Mouse (Mus musculus) testis, postnatal 10 days (tissue): ENCODE data around the gene Inpp5b.

ENCODE experiments used
- DNase-seq: peaks from one replicate; pipeline ENCODE4 v3.0.0; 2021; ENCODE audit warnings: low spot score

Inpp5b gene

DNA sequence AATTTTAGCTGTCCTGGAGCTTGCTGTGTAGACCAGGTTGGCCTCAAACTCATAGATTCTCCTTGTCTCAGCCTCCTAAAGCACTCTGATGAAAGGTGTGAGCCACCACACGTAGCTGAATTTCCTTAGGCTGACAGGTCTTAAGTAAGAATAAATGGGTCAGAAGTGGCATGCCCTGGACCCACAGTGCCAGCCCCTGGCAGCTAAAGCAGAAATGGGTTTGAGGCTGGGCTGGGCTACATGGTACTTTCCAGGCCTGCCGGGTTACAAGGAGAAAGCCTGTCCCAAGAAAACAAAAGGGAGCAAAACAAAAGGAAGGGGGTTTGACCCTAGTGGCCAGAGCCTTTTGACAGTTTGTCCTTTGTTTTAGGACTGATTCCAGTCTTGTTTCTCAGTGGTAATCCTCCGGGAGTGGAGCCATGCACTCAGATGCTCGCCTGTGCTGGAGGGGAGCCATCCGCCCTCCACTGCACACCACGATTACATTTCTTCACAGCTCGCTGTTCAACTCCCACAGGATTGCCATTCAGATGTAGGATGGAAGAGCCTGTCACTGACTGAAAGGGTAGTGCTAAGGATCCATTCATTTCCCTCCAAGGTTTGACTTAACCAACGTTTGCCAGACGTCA is 69.8 kb downstream of the Inpp5b start:
- no peak for DNase-seq

DNA sequence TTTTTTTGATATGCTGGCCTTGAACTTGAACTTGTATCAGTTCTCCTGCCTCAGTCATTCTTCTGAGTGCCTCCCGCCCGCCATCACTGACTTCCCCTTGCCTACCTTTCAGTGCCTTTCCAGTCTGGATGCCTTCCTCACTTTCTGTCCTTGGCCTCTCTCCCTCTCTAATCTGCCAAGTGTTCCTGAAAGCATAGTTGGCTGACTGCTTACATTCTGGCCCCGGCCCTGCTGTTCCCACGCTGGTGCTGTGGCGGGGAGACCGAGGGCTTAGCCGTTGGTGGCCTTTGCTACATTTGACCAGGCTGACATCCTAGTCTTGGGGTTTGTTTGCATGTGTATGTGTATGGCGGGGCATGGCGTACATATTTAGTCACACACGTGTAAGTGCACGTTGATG is 74.3 kb downstream of the Inpp5b start:
- DNase-seq, result no peak

DNA sequence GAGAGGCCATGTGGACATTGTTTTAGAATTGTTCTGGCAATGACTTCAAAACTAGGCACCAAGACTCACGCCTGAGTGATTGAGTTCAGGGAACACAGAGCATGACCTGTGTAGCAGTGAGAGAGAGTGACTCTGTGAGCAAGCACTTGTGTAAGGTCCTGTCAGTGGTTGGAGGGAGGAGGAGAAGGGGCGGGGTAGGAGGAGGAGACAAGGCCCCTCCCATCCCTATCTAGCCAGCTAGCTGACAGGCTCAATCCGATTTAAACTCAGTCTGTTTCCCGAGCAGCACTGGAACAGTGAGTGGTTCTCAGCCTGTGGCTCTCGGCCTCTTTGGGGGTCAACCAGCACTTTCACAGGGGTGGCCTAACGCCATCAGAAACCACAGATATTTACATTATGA is 76.2 kb downstream of the Inpp5b start:
- no peak for DNase-seq

DNA sequence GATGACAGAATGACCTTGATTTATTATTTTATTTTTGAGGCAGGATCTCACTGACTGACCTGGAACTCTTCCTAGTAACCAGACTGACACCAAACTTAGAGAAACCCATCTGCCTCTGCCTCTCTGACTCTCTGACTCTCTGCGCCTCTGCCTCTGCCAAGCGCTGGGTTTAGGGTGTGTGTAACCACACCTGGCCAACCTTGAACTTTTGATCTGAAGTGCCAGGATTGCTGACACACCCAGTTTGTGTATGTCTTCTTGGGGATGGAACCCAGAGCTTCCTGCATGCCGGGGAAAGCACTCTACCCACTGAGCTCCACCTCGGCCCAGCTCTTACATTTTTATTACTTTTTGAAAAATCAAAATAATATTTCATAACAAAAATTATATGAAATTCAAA is 77.2 kb downstream of the Inpp5b start:
- no peak for DNase-seq

DNA sequence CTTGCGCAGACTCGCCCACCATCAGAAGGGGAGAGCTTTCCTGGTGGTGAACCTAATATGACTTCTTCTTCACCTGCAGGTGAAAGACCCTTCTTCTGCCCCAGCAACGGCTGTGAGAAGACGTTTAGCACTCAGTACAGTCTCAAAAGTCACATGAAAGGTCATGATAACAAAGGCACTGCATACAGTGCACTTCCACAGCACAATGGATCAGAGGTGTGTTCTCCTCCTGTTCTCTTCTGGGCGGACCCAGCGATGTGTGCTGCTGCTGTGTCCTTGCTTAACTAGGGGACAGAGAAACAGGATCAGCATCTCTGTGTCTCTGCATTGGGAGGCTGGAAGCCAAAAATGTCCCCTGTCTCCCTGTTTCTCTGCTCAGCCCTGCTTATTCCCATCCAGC is 83.3 kb downstream of the Inpp5b start:
- DNase-seq, result no peak

DNA sequence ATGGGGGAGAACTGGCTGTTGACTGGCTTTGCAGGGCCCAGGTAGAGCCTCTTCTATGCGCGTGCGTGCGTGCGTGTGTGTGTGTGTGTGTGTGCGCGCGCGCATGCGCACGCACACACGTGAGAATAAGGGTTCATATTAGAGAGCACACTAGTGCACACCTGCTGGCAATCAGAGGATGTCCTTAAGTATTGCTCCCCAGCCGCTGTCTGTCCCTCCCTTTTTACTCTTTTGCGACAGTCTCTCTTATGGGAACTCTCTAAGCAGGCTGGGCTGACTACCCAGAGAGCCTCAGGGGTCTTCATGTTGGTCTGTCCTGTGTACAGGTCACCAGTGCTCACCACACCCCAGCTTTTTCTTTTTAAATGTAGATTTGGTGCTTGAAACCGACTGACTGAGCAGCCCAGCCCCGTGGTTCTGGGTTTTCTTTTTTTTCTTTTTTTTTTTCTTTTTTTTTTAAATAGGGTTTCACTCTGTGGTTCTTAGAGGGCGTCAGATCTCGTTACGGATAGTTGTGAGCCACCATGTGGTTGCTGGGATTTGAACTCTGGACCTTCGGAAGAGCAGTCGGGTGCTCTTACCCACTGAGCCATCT is 83.8 kb downstream of the Inpp5b start:
- DNase-seq, result no peak

DNA sequence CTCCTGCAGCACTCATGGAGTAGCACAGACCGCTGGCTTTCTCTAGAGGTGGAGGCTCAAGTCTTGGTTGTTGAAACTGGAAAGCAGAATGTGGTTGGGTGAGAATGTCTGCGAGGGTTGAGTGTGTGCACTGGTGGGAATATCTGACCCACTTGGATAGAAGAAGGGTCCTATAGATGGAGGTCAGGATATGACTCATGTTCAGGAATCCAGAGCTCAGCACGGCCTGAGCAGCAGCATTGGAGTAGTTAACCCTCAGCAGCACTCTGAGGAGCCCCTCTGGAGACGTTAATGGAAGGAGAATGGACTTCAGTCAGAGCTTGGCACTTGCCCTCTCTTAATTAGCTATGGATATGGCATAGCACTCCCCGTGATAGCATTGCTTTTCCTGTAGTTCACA is 88.0 kb downstream of the Inpp5b start:
- no peak for DNase-seq

DNA sequence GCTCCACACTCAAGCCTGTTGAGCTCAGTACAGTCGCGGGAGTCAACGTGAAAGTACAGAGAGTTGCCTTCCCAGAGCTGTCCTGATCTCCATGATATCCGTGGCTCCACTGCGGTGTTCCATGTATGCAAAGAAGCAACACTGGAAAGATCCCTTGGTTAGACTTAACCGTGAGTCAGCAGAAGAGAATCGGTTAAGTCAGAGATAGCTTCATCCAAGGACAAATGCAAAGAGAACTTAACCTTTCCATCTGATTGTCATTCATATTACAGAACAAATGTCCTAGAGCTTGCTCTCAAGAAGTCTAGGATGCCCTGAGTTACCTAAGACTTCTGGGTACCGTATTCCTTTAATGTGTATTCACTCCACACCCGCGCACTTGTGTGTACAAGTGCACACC is 91.1 kb downstream of the Inpp5b start:
- DNase-seq, result no peak

DNA sequence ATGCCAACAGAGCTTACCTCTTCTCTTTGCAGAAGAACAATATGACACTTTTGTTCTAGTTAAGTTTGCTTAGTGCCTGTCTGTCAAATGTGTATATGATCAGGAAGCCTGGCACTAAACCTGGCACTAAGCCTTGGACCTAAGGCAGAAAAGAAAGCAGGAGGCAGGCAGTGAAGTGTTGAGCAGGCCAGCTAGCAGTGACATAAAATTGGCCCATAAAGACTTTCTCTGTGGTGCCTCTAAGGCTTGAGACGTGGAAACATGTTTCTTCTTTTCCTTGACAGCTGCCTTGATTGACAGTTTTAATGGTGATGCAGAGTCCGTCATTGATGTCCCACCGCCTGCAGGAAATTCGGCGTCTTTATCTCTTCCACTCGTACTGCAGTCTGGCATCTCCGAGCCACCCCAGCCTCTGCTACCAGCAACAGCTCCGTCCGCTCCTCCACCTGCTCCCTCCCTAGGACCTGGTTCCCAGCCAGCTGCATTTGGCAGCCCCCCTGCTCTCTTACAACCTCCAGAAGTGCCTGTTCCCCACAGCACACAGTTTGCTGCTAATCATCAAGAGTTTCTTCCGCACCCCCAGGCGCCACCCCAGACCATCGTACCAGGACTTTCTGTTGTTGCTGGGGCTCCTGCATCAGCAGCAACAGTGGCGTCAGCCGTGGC is 96.5 kb downstream of the Inpp5b start:
- no peak for DNase-seq

DNA sequence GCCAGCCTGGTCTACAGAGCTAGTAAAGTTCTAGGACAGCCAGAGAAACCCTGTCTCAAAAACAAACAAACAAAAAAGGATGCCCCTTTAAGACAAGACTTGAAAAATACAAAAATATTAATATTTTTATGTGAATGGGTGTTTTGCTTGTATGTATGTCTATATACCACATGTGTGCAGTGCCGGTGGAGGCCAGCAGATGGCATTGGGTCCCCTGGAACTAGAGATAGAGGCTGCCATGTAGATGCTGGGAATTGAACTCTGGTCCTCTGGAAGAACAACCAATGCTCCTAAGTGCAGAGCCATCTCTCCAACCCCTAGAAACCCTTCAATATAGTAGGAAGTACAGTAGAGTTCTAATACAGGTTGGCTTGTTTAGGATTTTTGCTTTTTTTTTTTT is 99.3 kb downstream of the Inpp5b start:
- DNase-seq, result no peak

DNA sequence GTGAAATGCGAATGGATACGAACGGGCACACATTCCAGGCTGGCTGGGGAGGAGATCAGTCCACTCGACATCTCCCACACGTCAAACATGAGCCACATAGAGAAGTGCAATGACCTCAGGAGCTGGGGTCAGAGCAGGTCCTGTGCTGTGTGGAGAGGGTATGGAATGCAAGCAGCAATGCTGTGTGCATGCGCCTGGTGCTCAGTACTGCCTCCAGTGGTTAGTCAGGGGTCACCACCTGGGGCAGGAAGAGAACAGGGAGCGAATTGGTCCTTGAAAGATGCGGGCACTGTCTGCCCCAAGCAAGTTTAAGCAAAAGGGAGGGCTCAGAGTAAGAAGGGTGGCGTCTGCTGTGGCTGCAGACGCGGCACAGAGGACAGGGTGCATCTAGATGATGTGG is 101.8 kb downstream of the Inpp5b start:
- DNase-seq, result peak; percentile 73

DNA sequence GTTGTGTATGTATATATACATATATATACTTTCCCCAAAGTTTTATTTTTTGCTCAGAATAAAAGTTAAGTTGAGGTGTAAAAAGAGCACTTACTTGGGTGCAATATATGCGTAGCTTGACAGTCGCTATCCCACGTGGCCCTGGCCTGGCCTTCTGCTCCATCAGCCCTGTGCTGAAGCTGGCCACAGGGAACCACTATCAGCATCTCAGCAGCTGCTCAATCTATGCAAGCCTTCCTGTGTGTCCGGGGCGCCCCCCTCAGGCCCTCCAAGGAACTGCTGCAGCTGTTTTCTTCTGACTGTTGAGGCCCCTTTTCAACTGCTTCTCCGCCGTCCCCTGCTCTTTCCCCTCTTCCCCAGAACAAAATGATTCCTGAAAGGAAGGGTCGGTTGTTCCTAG is 105.9 kb downstream of the Inpp5b start:
- DNase-seq, result peak; percentile 91

DNA sequence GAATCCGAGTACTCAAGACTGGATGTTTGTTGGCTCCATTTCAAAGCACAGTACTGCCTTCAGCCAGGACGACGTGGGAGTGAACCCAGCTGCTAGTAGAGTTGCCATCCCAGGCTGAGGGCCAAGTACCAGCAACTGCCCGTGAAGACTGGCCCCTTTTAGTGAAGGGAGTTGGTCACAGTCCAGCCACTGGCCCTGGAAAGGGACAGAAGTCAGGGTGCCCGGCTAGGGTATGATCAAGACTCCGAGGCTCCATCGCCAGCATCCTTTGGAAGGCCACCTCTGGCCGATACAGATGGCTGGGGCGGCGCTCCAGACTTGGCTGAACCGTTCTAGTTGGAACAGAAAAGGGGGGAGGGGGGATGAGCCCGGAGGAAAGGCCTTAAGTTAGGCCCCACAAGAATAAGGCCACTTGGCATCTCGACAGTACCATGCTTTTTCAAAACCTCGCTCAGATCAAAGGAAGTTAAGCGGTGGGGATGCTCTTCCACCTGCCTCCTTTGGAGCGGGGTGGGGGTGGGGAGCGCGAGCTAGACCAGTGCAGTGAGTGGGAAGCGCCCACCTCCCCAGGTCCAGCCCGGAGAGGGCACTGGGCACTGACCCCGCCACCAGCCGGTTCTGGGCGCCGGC is 108.1 kb downstream of the Inpp5b start:
- peak; percentile 82 for DNase-seq

DNA sequence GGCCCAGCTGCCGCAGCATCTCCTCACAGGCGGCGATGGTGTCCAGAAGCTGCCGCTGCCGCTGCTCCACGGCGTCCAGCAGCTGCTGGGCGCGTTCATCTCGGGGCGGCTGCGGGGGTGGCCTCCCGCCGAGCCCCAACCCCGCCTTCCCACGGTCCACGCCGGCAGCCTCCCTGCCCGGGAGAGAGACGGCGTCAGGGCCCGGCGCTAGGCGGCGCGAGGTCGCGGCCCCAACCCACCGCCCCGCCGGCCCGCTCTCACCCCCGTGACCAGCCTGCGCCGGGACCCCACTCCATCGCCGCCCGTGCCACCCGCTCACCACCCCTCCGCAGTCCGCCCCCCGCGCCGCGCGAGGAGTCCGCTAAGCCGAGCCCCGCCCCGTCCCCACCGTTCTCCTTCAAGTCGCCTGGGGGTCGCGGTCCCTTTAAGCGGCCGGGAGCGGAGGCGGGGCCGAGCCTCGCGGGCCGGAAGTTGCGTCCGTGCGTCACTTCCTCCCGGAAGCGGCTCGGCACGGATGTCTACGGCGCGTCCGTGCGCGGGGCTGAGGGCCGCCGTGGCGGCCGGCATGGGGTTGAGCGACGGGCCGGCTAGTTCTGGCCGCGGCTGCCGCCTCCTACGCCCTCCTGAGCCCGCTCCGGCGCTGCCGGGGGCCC is 108.7 kb downstream of the Inpp5b start, which contains the start of gene Yrdc:
Gene Yrdc (plus strand): TSS at position 419 of the 653 bp plus-strand sequence.
- DNase-seq, result peak; percentile 96
